Mouse (Mus musculus) limb, embryonic 11.5 days (tissue): ENCODE data around the gene Cep85l. TPM values are rescaled to one million over a fixed set of nuclear protein-coding genes. Genes with fewer than 3 reads are reported as not detected.

Source experiments
- ATAC-seq: fragments of 200-750 bp; cut with Nextera tagmentation; 2 replicates; pipeline ENCODE4 v1.8.0; 2017; ENCODE audit warnings: low read depth; ENCODE audit not compliant: insufficient number of reproducible peaks, low FRiP score, low TSS enrichment
- DNase-seq: peaks from one replicate; pipeline ENCODE4 v3.0.0-alpha.2; 2015; ENCODE audit warnings: low spot score
- H3K27ac ChIP-seq: fragments of 300-500 bp; sonication (generic); replicated peaks from 2 replicates; pipeline ENCODE4 v1.5.1; 2014; ENCODE audit warnings: low read depth, mild to moderate bottlenecking, low read length
- H3K27me3 ChIP-seq: fragments of 300-500 bp; sonication (generic); 2 replicates; pipeline ENCODE4 v1.6.1; 2014; ENCODE audit warnings: mild to moderate bottlenecking, low read length, mixed read lengths; ENCODE audit not compliant: control insufficient read depth, insufficient read depth
- H3K36me3 ChIP-seq: fragments of 300-500 bp; sonication (generic); 2 replicates; pipeline ENCODE4 v1.6.1; 2014; ENCODE audit warnings: mild to moderate bottlenecking, low read length, moderate library complexity, mixed read lengths; ENCODE audit not compliant: control insufficient read depth, insufficient read depth
- H3K4me1 ChIP-seq: fragments of 300-500 bp; sonication (generic); 2 replicates; pipeline ENCODE4 v1.6.1; 2014; ENCODE audit warnings: low read length, mixed read lengths; ENCODE audit not compliant: control insufficient read depth, insufficient read depth
- H3K4me2 ChIP-seq: fragments of 300-500 bp; sonication (generic); 2 replicates; pipeline ENCODE4 v1.6.1; 2014; ENCODE audit warnings: low read depth, mild to moderate bottlenecking, moderate library complexity; ENCODE audit not compliant: severe bottlenecking
- H3K4me3 ChIP-seq: fragments of 300-500 bp; sonication (generic); 2 replicates; pipeline ENCODE4 v1.5.1; 2014; ENCODE audit warnings: low read depth, low read length
- H3K9ac ChIP-seq: fragments of 300-500 bp; sonication (generic); 2 replicates; pipeline ENCODE4 v1.6.1; 2014; ENCODE audit warnings: mild to moderate bottlenecking, low read length
- H3K9me3 ChIP-seq: fragments of 300-500 bp; sonication (generic); 2 replicates; pipeline ENCODE4 v1.6.1; 2016; ENCODE audit warnings: low read length; ENCODE audit not compliant: control insufficient read depth
- WGBS: fragments of 180-500 bp; shearing (Covaris S2); extraction: QIAGEN DNeasy Blood & Tissue Kit; methylation state at CpG from one replicate; pipeline ENCODE4 v1.1.7; 2014; 5-methylcytosine and 5-hydroxymethylcytosine counted together
- polyA plus RNA-seq: library from polyadenylated mRNA; unstranded; fragments of >200 nt; fragmentation: Nextera tagmentation; extraction: Ambion mirVana; gene quantifications from 2 replicates; pipeline ENCODE4 v1.2.1, GENCODE M21; 2014

Gene Cep85l
- polyA plus RNA-seq, 1 experiment from 2014 or later: 6.0 TPM

DNA sequence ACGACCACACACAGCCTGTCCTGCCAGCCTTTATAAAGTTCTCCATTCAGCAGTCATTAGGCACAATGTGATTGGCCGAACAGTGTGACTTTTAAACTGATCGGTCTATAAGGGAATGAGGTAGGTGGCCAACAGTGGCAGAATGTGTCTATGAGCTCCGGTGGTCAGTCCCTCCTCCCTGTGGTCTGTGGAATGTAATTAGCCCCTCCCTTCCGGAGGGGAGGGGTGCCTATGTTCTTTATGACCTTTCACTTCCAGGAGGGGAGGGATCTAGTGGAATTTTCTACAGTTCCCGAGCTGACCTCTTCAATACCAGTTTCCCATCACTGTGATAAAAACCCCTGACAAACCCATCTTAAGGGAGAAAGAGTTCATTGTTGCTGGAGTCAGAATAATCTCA, 144.4 kb downstream of the Cep85l start:
- Histone ChIP-seq H3K9me3 (no peaks in the 10 kb centered on the region), H3K27ac (no peak overlapping the region), H3K27me3 (no peaks in the 10 kb centered on the region), H3K4me2 (no peak overlapping the region), H3K4me3 (no peak overlapping the region), H3K9ac (no peak overlapping the region), H3K4me1 (no peaks in the 10 kb centered on the region), H3K36me3 (no peaks in the 10 kb centered on the region)
- ATAC-seq (no peak), DNase-seq (no peak)
- WGBS: 59% methylated on average over 6 of the region's 6 CpGs

DNA sequence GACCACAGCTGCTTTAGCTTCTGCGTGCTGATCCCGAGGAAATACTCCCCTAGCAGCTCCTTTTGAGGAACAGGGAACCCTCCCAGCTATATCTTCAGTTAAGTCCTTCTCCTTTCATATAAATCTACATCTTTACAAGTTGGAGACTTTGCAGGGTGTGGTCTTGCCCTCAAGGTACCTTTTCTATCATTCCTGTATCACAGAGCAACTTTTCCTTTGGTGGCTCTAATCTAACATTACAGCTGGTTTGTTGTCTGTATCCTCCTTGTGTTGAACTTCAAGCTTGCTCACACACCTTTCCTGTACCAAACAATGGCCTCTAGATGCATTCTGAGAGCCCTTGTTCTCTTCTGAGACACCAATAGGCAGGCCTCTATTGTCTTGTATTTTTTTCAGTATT, 145.1 kb downstream of the Cep85l start:
- H3K27me3 ChIP-seq: no peaks in the 10 kb centered on the region

DNA sequence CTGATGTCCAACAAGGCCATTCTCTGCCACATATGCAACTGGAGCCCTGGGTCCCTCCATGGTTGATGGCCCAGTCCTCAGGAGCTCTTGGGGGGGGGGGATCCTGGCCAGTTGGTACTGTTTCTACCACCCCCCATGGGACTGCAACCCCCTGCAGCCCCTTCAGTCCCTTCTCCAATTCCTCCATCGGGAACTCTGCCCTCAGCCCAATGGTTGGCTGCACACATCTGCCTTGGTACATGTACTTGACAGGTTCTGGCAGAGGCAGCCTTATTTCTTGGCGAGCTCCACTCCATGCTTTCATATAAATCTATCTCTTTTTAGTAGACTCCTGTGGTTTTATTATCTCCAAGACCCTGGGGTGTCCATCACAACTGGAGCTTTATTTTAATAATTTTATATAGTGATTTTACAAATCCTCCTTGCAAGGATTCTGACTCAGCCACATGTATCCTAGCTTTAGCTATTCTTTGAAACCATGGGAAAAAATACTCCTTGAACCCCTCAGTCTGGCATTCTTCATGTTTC, 145.6 kb downstream of the Cep85l start:
- H3K9ac ChIP-seq: no peak overlapping the region
- no peaks in the 10 kb centered on the region for H3K36me3 ChIP-seq
- no peak for DNase-seq
- no peak overlapping the region for H3K4me3 ChIP-seq
- 85% methylated on average over 2 of the region's 2 CpGs for WGBS
- H3K27ac ChIP-seq: no peak overlapping the region
- no peaks in the 10 kb centered on the region for H3K27me3 ChIP-seq
- H3K9me3 ChIP-seq: no peaks in the 10 kb centered on the region
- no peak overlapping the region for H3K4me2 ChIP-seq
- H3K4me1 ChIP-seq: no peaks in the 10 kb centered on the region
- no peak for ATAC-seq

More for the DNA sequence above, 145.1 kb downstream of the Cep85l start:
- no peaks in the 10 kb centered on the region for H3K36me3 ChIP-seq
- H3K27ac ChIP-seq: no peak overlapping the region
- ATAC-seq (no peak), DNase-seq (no peak)
- WGBS: 89% methylated on average over 2 of the region's 2 CpGs
- H3K9ac ChIP-seq: no peak overlapping the region
- H3K4me1 ChIP-seq: no peaks in the 10 kb centered on the region
- H3K9me3 ChIP-seq: no peaks in the 10 kb centered on the region
- no peak overlapping the region for H3K4me3 ChIP-seq
- no peak overlapping the region for H3K4me2 ChIP-seq

DNA sequence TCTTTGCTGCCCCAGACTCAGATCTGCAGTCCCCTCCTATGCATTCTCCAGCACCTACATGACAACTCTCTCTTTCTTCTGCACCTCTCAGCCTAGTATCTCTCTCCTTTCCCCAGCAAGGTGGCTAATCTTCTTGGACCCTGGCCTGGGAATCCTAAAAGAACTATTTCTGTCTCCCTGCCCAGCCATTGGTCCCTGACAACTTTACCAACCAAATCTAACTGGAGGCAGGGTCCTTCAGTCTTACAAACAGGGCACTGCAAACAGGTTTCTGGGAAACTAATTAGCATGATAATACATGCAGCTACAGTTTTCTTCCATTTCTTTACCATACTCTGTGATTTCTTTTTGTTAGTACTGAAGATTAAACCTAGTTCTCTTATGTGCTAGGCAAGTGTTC, 148.9 kb downstream of the Cep85l start:
- Histone ChIP-seq H3K36me3 (no peaks in the 10 kb centered on the region), H3K9me3 (no peaks in the 10 kb centered on the region), H3K27ac (no peak overlapping the region), H3K27me3 (no peaks in the 10 kb centered on the region), H3K9ac (no peak overlapping the region), H3K4me1 (no peaks in the 10 kb centered on the region), H3K4me2 (no peak overlapping the region), H3K4me3 (no peak overlapping the region)
- DNase-seq (no peak), ATAC-seq (no peak)

DNA sequence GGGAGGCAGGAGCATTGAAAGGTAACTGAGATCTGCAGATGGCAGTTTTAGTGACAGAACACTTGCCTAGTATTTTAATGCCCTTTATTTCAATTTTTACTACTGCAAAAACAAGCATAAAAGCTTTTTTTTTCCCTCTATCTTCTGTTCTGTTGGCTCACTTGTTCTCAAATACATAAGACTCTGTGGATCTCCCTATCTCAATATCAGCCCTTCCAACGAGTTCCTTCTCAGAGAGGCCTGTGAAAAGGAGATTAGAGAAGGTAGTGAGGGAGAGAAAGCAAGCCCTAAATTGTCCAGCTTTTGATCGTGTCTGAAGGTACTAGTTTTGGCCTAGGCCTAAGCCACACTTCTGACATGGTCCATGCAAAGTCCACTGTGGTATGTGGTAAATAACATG, 150.6 kb downstream of the Cep85l start:
- Histone ChIP-seq H3K36me3 (no peaks in the 10 kb centered on the region), H3K4me3 (no peak overlapping the region), H3K9ac (no peak overlapping the region), H3K4me2 (no peak overlapping the region), H3K4me1 (no peaks in the 10 kb centered on the region), H3K9me3 (no peaks in the 10 kb centered on the region), H3K27ac (no peak overlapping the region), H3K27me3 (no peaks in the 10 kb centered on the region)
- ATAC-seq (no peak), DNase-seq (no peak)
- WGBS: 76% methylated on average over 2 of the region's 2 CpGs

Other genes starting within 250 kb of the Cep85l start
- gene Pln, start 42.3 kb downstream of the Cep85l start, polyA plus RNA-seq: 1.9 and 2.5 TPM in 2 replicates
- 168 and 169 TPM in 2 replicates for gene Asf1a, start 216.8 kb upstream of the Cep85l start, polyA plus RNA-seq